Mouse (Mus musculus): Measurements from ENCODE around the gene Tmem29. TPM values are rescaled to one million over a fixed set of nuclear protein-coding genes. Genes with fewer than 3 reads are reported as not detected.
A peak's percentile ranks its signal among the peaks of the same experiment; 100 is the strongest.
"Not testable (repeated sequence)": the region's sequence is repeated elsewhere in the genome, so short reads cannot be mapped to it uniquely, and the experiment has no call there.

The Tmem29 gene
- polyA plus RNA-seq (2014; fragmentation: Nextera tagmentation; extraction: Ambion mirVana) = 35.8 and 39.7 TPM in 2 replicates

- under 1% methylated on average over 30 of the region's 30 CpGs for whole genome bisulfite sequencing
- TF ChIP-seq CTCF (IDR thresholded peaks at IDR 0.05; ENCODE audit: low read depth) = peak; percentile 62
- Histone ChIP-seq H3K9me3 (ENCODE audit: low read depth, low read length) (no peaks in the 10 kb centered on the region), H3K36me3 (ENCODE audit: insufficient read depth) (no peaks in the 10 kb centered on the region), H3K27ac (ENCODE audit: low read depth) (peak within 1 kb of the TSS; percentile 80), H3K4me1 (ENCODE audit: insufficient read depth) (no peaks in the 10 kb centered on the region), H3K27me3 (ENCODE audit: insufficient read depth, low read length) (no peaks in the 10 kb centered on the region), H3K9ac (peak within 1 kb of the TSS; percentile 41), H3K4me2 (peak within 1 kb of the TSS; percentile 57), H3K4me3 (ENCODE audit: low read depth, low read length) (peak within 1 kb of the TSS; percentile 38)
- ATAC-seq (ENCODE audit: insufficient read depth) (peak; percentile 97), DNase-seq (peak; percentile 94)
Measured at GRCm38 (mm10) chrX:150458766-150459350, at the start of gene Tmem29. Tmem29 (minus strand) TSS chrX:150459154.

GRCm38 (mm10) chrX:150508696-150509095 is 49.7 kb upstream of the Tmem29 start:
- no peak overlapping the region for H3K4me3 ChIP-seq (ENCODE audit: low read depth, low read length)
- H3K9ac ChIP-seq = no peak overlapping the region
- no peak for DNase-seq
- no peak overlapping the region for H3K4me2 ChIP-seq
- TF ChIP-seq CTCF (IDR thresholded peaks at IDR 0.05; ENCODE audit: low read depth) = no peak
- WGBS = 81% methylated on average over 6 of the region's 6 CpGs
- H3K27me3 ChIP-seq (ENCODE audit: insufficient read depth, low read length) = no peaks in the 10 kb centered on the region
- no peaks in the 10 kb centered on the region for H3K9me3 ChIP-seq (ENCODE audit: low read depth, low read length)
- H3K27ac ChIP-seq (ENCODE audit: low read depth) = no peak overlapping the region
- H3K36me3 ChIP-seq (ENCODE audit: insufficient read depth) = no peaks in the 10 kb centered on the region
- H3K4me1 ChIP-seq (ENCODE audit: insufficient read depth) = no peaks in the 10 kb centered on the region
- ATAC-seq (ENCODE audit: insufficient read depth) = no peak

GRCm38 (mm10) chrX:150487811-150488210 is 28.9 kb upstream of the Tmem29 start:
- not testable (repeated sequence) for H3K36me3 ChIP-seq (ENCODE audit: insufficient read depth); H3K4me3 ChIP-seq (ENCODE audit: low read depth, low read length); H3K27ac ChIP-seq (ENCODE audit: low read depth); ATAC-seq (ENCODE audit: insufficient read depth); H3K4me1 ChIP-seq (ENCODE audit: insufficient read depth); H3K27me3 ChIP-seq (ENCODE audit: insufficient read depth, low read length); DNase-seq; H3K9ac ChIP-seq; H3K9me3 ChIP-seq (ENCODE audit: low read depth, low read length); H3K4me2 ChIP-seq
- WGBS = 18% methylated on average over 1 of the region's 10 CpGs

GRCm38 (mm10) chrX:150486314-150487030 is 27.5 kb upstream of the Tmem29 start:
- H3K9ac ChIP-seq; H3K27me3 ChIP-seq (ENCODE audit: insufficient read depth, low read length); H3K9me3 ChIP-seq (ENCODE audit: low read depth, low read length); H3K4me3 ChIP-seq (ENCODE audit: low read depth, low read length); ATAC-seq (ENCODE audit: insufficient read depth); H3K27ac ChIP-seq (ENCODE audit: low read depth); DNase-seq; H3K4me2 ChIP-seq; H3K36me3 ChIP-seq (ENCODE audit: insufficient read depth); H3K4me1 ChIP-seq (ENCODE audit: insufficient read depth): not testable (repeated sequence)
- WGBS = 45% methylated on average over 8 of the region's 22 CpGs

GRCm38 (mm10) chrX:150477854-150478780 is 19.2 kb upstream of the Tmem29 start:
- no peaks in the 10 kb centered on the region for H3K4me1 ChIP-seq (ENCODE audit: insufficient read depth)
- H3K27me3 ChIP-seq (ENCODE audit: insufficient read depth, low read length) = no peaks in the 10 kb centered on the region
- no peaks in the 10 kb centered on the region for H3K9me3 ChIP-seq (ENCODE audit: low read depth, low read length)
- H3K36me3 ChIP-seq (ENCODE audit: insufficient read depth) = no peaks in the 10 kb centered on the region
- WGBS = under 1% methylated on average over 34 of the region's 34 CpGs
- ATAC-seq (ENCODE audit: insufficient read depth) (peak; percentile 98), DNase-seq (peak; percentile 94)
- H3K4me3 ChIP-seq (ENCODE audit: low read depth, low read length) = peak overlapping the region; percentile 46
- H3K4me2 ChIP-seq = peak overlapping the region; percentile 36; the same call in 1 of the 2 replicates
- peak; percentile 88 for TF ChIP-seq CTCF (IDR thresholded peaks at IDR 0.05; ENCODE audit: low read depth)
- H3K27ac ChIP-seq (ENCODE audit: low read depth) = peak overlapping the region; percentile 84
- H3K9ac ChIP-seq = peak overlapping the region; percentile 57

- 72% methylated on average over 1 of the region's 1 CpGs for WGBS
- Histone ChIP-seq H3K36me3 (ENCODE audit: insufficient read depth) (no peaks in the 10 kb centered on the region), H3K9ac (no peak overlapping the region), H3K4me2 (no peak overlapping the region), H3K9me3 (ENCODE audit: low read depth, low read length) (no peaks in the 10 kb centered on the region), H3K27me3 (ENCODE audit: insufficient read depth, low read length) (no peaks in the 10 kb centered on the region), H3K4me3 (ENCODE audit: low read depth, low read length) (no peak overlapping the region), H3K27ac (ENCODE audit: low read depth) (no peak overlapping the region), H3K4me1 (ENCODE audit: insufficient read depth) (no peaks in the 10 kb centered on the region)
- DNase-seq (no peak), ATAC-seq (ENCODE audit: insufficient read depth) (no peak)
- no peak for TF ChIP-seq CTCF (IDR thresholded peaks at IDR 0.05; ENCODE audit: low read depth)
Measured at GRCm38 (mm10) chrX:150471416-150471815, 12.5 kb upstream of the Tmem29 start.

- no peak overlapping the region for H3K27ac ChIP-seq (ENCODE audit: low read depth)
- H3K27me3 ChIP-seq (ENCODE audit: insufficient read depth, low read length) = no peaks in the 10 kb centered on the region
- H3K4me2 ChIP-seq = no peak overlapping the region
- H3K9me3 ChIP-seq (ENCODE audit: low read depth, low read length) = no peaks in the 10 kb centered on the region
- no peaks in the 10 kb centered on the region for H3K4me1 ChIP-seq (ENCODE audit: insufficient read depth)
- ATAC-seq (ENCODE audit: insufficient read depth) (no peak), DNase-seq (no peak)
- no peak overlapping the region for H3K4me3 ChIP-seq (ENCODE audit: low read depth, low read length)
- no peaks in the 10 kb centered on the region for H3K36me3 ChIP-seq (ENCODE audit: insufficient read depth)
- WGBS = 79% methylated on average over 2 of the region's 2 CpGs
- no peak for TF ChIP-seq CTCF (IDR thresholded peaks at IDR 0.05; ENCODE audit: low read depth)
- no peak overlapping the region for H3K9ac ChIP-seq
Measured at GRCm38 (mm10) chrX:150468266-150468665, 9.3 kb upstream of the Tmem29 start.

- H3K9ac ChIP-seq; H3K4me2 ChIP-seq; H3K9me3 ChIP-seq (ENCODE audit: low read depth, low read length); H3K27ac ChIP-seq (ENCODE audit: low read depth); H3K27me3 ChIP-seq (ENCODE audit: insufficient read depth, low read length); H3K4me3 ChIP-seq (ENCODE audit: low read depth, low read length); H3K36me3 ChIP-seq (ENCODE audit: insufficient read depth); ATAC-seq (ENCODE audit: insufficient read depth); H3K4me1 ChIP-seq (ENCODE audit: insufficient read depth); DNase-seq: not testable (repeated sequence)
- 44% methylated on average over 8 of the region's 8 CpGs for WGBS
Measured at GRCm38 (mm10) chrX:150466817-150467216, 7.9 kb upstream of the Tmem29 start.

Data from lung, embryonic 14.5 days (tissue).